Comparison of ENCODE assay signal across 10 mouse cellular contexts in the genomic region with DNA sequence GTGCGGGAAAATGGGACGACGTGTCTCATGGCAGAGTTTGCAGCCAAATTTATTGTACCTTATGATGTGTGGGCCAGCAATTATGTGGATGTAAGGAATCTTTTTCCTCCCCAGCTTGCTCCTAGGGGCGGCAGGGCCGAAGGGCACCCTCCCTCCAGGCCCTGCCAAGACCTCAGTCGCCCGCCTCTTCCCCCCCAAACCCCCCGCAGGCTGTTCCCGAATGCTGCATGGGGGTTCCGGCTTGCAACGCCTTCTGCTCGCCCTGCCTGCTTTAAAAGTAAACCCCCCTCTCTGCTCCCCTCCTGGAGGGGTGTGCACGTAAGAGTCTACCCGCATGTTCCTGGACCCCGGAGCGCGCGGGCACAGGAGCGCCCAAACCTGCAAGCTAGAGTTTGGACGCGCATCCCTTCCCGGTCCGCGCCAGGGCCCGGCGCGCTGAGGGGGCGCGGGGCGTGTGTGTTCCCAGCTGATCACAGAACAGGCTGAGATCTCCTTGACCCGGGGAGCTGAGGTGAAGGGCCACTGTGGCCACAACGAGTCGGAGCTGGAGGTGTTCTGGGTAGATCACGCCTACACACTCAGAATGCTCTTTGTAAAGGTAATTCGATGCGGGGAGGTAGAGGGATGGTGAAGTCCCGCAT. TPM values are rescaled to one million over a fixed set of nuclear protein-coding genes. Genes with fewer than 3 reads are reported as not detected.
DNase-seq lines count a peak whose midpoint lies in the region; ATAC-seq lines count a peak whose summit lies in the region.
"Had no signal": no experiment of that assay in that cellular context is flagged by ENCODE, and none has a peak within 500 bp of the region (broad histone marks: within the 10 kb centered on the region; RNA-seq: fewer than 3 reads in every experiment).

No protein-coding gene starts in this region.

- H3K36me3 ChIP-seq in intestine, embryonic 15.5 days, result no peaks in the 10 kb centered on the region
- H3K36me3 ChIP-seq in stomach, embryonic 15.5 days, result no peaks in the 10 kb centered on the region

- H3K4me2 ChIP-seq in intestine, embryonic 15.5 days (replicated peaks), result peak overlapping the region; percentile 24; the same call in 1 of the 2 replicates
- peak overlapping the region; percentile 21 for H3K4me2 ChIP-seq in stomach, embryonic 15.5 days

- H3K27ac ChIP-seq in intestine, embryonic 15.5 days, result no peak overlapping the region
- H3K27ac ChIP-seq in stomach, embryonic 15.5 days, result no peak overlapping the region

- H3K4me1 ChIP-seq in intestine, embryonic 15.5 days (replicated peaks), result peaks cover 5% of the 10 kb centered on the region; the same call in 1 of the 2 replicates
- peaks cover 3% of the 10 kb centered on the region; the same call in 1 of the 2 replicates for H3K4me1 ChIP-seq in stomach, embryonic 15.5 days

- peak; percentile 10 to 17 for DNase-seq in cerebellum, postnatal 14 days
- no peak for DNase-seq in cerebellum, adult 8-10 months
- peak; percentile 32 for DNase-seq in right cerebral cortex, postnatal 10 days (ENCODE audit: low spot score in 2 of 2)
- no peak for DNase-seq in right cerebral cortex, adult 18-20 months
- DNase-seq in urinary bladder, adult 2 months (ENCODE audit: low spot score), result no peak
- DNase-seq: adrenal gland, postnatal 10 days had no signal

- no peaks in the 10 kb centered on the region for H3K9me3 ChIP-seq in intestine, embryonic 15.5 days
- no peaks in the 10 kb centered on the region for H3K9me3 ChIP-seq in stomach, embryonic 15.5 days

- H3K27me3 ChIP-seq in intestine, embryonic 15.5 days (replicated peaks), result peaks cover 34% of the 10 kb centered on the region
- H3K27me3 ChIP-seq in stomach, embryonic 15.5 days (replicated peaks), result peaks cover 34% of the 10 kb centered on the region

- WGBS in intestine, embryonic 15.5 days, result 2% methylated on average over 37 of the region's 37 CpGs
- 3% methylated on average over 37 of the region's 37 CpGs for WGBS in stomach, embryonic 15.5 days

- H3K4me3 ChIP-seq in intestine, embryonic 15.5 days (replicated peaks), result 0 out of 2 replicates have a peak overlapping the region, but pooled peaks have one; percentile 11
- H3K4me3 ChIP-seq in stomach, embryonic 15.5 days (replicated peaks), result peak overlapping the region; percentile 9; the same call in 1 of the 2 replicates

- H3K9ac ChIP-seq in intestine, embryonic 15.5 days, result no peak overlapping the region
- H3K9ac ChIP-seq in stomach, embryonic 15.5 days, result no peak overlapping the region

- ATAC-seq in intestine, embryonic 15.5 days, result no peak
- ATAC-seq in stomach, embryonic 15.5 days (ENCODE audit: insufficient read depth, low FRiP score, low read depth), result no peak
- ATAC-seq in activated CD4-positive, CD25-positive, alpha-beta regulatory T cell, adult 4 months, result no peak

RNA-seq across cellular contexts. Expression of gene Lamp5, which starts 7.1 kb away (rescaled TPM):
- polyA plus RNA-seq in intestine, embryonic 15.5 days (2015; fragmentation: Nextera tagmentation; extraction: Ambion mirVana), result 0.28 TPM in 1 of 2 replicates, not detected in the other
- 0.48 and 0.90 TPM in 2 replicates for polyA plus RNA-seq in stomach, embryonic 15.5 days (2015; fragmentation: Nextera tagmentation; extraction: Ambion mirVana)
- not detected for polyA plus RNA-seq in activated CD4-positive, CD25-positive, alpha-beta regulatory T cell, adult 4 months (2017; shearing (Covaris generic))
- not detected in 2 replicates for polyA plus RNA-seq in urinary bladder, adult 2 months (2012; rRNA removed)
- polyA plus RNA-seq: liver, adult 2 months had no signal

Comparison
In these comparisons a context has a peak if more than half of its experiments do, and no peak if none do; other contexts are left out.
1. DNase-seq: peak in cerebellum, postnatal 14 days (2 of 2) and right cerebral cortex, postnatal 10 days (2 of 2); none in cerebellum, adult 8-10 months (single experiment), right cerebral cortex, adult 18-20 months (single experiment) and urinary bladder, adult 2 months (single experiment).